Mouse (Mus musculus): ENCODE measurements around the gene Spata6.

Spata6 gene

GRCm38 (mm10) chr4:111852626-111853025 is 132.8 kb downstream of the Spata6 start:
- DNase-seq: no peak

- DNase-seq: no peak
Observed at GRCm38 (mm10) chr4:111866701-111867100, 146.9 kb downstream of the Spata6 start.

GRCm38 (mm10) chr4:111867743-111868401 is 148.1 kb downstream of the Spata6 start:
- no peak for DNase-seq
